Mouse (Mus musculus) heart, postnatal 10 days (tissue): ENCODE measurements at regions not wholly inside any gene's neighbourhood (a gene's known extent, or its start where the extent isn't known, plus 50 kb on each side); places are given as distances from the start of the nearest gene placed in this dataset.

Experiments used
- DNase-seq, 2 experiments: peaks; one replicate each; pipeline ENCODE4 v3.0.0; 2021
- intact Hi-C: fragments of 180-260 bp; cut with DNase I; formaldehyde crosslinking; loops from one replicate; pipeline ENCODE4 v1.15.1; 2025

DNA sequence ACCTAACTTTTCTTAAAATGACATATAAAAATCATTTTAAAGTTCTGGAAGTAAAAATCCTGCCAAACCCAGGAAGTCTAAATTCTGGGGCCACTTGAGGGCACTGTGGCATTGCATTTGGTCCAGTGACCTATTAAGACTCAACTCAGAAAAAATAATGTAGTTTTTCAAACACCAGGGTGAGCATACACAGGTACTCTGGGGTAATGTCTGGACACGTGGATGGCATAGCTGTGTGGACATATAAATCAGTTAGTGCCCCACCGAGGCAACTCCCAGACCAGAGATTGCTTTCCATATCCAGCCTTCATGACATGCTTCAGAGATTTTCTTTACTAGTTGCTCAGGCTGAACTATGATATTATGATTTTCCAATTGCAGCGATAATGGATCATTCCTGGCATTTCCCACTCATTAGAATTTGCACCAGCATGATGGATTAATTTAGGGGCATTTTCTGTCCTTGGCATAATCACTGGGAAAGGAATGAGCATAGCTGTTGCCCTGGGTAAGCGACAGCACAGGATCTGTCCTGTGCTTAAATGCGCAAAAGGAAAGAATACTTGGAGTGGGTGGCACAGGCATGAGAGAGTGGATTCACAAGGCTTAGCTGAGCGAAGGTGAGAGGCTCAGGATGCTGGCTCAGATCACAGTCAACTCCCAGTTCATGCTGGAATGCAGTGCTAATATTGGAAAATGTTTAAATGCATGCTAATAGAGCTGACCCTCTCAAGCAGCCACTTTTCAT is 1526.6 kb upstream of the Cdh8 start:
- intact Hi-C loops: no loop called here
- no peak for DNase-seq

DNA sequence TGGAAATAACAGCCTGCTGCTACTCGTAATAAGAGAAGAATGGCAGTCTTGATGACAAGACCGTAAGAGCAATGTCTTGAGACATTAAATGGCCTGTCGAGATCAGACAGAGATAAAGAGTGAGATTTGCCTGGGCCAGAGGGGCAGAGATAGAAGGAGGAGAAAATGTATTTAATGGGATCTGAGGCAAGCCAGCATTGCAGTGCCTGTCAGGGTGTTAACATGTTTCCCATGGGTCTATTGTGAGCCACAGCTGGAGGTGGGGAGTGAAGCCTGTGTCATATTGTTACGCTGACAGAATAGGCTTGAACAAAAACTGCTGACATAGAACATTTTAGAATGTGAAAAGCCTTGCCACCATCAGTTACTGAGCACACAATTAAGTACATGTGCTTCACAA is 1523.3 kb upstream of the Cdh8 start:
- no peak for DNase-seq

DNA sequence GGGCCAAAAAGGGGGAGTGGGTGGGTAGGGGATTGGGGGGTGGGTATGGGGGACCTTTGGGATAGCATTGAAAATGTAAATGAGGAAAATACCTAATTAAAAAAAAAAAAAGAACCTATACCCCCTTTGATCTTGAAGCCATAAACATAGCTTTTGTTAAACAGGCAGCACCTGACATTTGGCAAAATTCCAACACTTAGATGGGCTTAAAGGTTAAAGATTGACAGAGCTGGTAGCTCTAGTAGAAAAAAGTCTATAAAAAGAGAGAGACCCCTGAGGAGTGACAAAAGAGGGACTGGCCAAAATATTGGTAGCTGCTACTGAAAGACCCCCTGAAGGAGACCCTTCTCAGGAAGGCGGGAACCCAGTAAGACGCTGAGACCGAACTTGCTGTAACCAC is 1474.0 kb upstream of the Cdh8 start:
- intact Hi-C loops: no loop called here
- no peak for DNase-seq

More for the DNA sequence above, 1523.3 kb upstream of the Cdh8 start:
- intact Hi-C loops: no loop called here

DNA sequence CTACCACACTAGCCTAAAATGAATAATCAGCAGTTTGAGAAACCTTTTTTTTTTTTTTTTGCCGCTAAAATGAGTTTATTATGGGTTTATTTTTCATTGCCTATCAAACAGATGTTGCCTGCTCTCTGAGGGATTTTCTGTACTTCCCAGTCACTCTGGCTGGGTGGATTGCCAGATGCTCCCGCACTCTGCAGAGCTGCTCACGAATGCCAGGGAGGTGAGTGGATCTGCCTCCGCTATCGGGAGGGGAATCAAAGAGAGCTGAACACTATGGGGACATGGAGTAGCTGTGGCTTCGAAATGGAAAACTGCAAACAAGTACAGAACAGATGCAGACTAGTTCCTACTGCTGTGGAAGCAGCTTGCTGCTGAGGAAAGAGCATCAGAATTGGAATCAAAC is 1449.4 kb upstream of the Cdh8 start:
- no peak for DNase-seq
- intact Hi-C loops: no loop called here

DNA sequence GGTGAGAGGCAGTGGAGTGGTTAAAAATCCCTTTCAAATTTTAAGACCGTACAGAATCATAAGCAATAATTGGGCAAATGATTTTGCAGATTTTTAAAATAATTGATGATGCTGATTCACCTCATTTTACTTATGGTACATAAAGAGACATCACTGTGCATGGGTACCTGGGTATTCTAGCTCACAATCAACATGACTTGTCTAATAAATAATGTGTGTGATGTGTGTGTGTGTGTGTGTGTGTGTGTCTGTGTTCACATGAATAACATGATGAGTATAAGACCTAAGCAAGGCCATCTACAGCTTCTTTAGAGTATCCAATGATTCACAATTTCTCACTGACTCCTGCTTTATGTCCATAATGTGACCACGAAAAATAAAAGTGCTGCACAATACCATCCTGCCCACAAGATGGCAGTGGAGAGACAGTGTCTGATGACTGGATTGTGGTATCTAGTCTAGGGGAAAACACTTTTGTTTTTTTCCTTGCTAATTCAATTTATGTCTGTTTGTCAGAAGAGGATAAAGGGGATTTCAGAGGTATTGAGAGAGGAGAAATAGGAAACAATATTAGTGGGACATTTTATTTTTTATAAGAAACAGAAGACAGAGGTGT is 1434.7 kb upstream of the Cdh8 start:
- intact Hi-C loops: no loop called here
- peak; percentile 18 to 38 for DNase-seq
